Mouse (Mus musculus) layer of hippocampus, adult 9-11 months (tissue): ENCODE results near the gene Sez6.

Experiments used
- DNase-seq: peaks from one replicate; pipeline ENCODE4 v3.0.0; 2022

Gene Sez6

DNA sequence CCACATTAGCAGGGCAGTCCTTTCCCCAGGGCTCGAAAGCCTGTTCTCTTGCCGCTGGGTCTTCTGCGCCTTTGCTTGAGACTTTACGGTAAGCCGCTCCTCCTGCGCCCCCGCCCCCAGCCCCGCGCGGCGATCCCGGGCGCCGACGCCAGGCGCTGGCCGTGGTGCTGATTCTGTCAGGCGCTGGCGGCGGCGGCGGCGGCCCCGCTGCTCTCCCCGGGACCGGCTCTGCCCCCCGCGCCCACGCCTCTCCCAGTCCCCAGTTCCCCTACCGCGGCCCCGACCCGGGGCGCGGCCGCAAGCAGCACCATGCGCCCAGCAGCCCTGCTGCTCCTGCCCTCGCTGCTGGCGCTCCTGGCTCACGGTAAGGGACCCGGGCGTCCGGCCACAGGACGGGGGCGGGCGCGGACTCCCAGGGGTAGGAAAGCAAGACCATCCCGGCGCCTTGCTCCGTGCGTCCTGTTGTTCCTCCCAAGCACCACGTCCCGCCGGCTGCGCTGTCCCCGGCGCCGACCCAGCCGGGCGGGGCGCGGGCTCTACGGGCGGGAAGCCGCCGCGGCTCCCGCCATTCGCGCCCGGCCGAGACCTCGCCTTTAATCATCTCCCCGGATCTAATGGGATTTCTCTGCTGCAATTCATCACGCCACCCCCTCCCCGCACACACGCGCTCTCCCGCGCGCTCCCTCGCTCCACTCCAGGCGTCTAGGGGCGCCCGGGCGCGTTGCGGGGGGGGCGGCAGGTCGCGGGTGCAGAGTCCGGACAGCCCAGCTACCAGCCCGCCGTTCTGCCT lies at the start of gene Sez6:
Gene Sez6 (plus strand): TSS at position 50 of the 790 bp plus-strand sequence.
- peak; percentile 78 for DNase-seq

DNA sequence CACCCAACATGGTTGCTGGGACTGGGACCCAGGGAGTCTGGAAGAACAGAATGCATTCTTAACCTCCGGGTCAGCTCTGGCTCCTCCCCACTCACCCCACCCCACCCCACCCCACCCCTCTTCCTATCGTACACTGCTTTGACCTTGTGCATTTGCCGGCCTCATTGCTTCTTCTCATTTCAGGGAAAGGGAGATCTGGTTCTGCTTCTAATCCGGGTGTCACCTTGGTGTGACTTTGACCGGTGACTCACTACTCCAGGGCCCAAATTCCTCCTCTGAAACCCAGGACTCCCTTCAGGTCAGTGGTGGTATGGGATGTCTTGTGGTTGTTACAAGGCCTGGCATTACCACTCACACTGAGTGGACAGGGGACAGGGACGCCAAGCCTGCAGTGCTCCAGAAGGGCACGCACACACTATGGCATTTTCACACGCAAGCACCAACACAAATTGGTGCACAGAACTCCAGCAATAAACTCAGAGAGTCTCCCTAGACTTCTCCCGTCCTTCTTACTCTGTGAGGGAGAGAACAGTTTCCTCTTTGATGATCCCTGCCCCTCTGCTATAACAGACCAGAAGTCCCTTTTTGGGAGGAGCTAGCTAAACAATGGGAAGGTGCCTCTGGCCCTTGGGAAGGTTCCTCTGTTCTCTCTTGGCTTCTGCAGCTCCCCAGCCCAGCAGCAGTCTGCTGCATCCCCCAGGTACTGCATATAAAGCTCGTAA lies 45.9 kb upstream of the Sez6 start:
- no peak for DNase-seq

DNA sequence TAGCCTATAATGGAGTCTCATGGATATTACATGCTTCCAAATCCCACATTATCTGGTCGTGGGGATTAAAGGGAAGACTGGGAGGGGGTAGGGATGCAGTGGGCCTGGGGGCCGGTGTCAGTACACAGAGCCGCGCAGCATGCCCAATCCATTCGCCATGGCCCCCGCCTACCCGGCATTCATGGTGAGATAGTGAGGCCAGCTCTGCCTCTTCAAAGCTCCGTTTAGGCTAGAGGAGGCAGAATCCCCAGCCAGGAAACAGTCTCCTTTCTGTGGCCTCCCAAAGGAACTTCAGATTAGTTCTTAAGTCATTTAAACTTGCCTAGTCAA lies 45.4 kb upstream of the Sez6 start:
- DNase-seq = no peak

DNA sequence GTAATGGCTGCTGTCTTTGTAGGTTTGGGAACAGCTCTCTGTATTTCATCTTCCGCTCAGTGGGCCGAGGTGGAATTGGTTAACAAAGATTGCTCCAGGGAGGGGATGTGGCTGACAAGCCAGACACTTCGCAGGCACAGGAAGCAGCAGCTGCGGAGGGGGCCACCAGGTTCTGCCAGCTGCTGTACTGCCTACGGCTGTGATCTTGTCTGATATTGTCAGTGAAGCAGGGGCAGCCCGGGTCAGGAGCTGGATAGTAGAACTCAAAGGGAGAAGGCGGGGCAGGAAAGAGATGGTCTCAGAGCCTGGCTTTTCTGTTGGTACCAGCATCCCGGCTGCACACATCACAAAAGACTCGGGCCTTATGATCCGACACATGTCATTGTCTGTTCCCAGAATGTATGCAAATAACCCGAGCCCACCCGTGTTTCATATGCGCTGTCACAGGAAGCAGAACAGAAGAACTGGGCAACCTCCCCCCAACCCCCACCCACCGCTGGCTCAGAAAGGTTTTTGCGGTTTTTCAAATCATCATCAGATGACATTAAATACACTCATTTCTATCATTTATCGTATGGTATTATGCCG lies 43.1 kb upstream of the Sez6 start:
- DNase-seq = no peak

DNA sequence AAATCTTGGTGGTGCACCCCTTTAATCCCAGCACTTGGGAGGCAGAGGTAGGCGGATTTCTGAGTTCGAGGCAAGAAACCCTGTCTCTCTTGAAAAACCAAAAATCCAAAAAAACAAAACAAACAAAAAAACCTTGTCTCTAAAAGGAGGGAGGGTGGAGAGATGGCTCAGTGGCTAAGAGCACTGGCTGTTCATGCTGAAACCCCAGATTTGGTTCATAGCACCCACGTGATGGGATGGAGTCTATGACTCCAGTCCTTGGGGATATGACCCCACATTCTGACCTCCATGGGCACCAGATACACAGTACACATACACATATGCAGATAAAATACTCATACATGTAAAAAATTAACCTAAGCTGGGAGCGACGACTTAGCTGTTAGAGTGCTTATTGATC lies 41.8 kb upstream of the Sez6 start:
- DNase-seq = no peak

DNA sequence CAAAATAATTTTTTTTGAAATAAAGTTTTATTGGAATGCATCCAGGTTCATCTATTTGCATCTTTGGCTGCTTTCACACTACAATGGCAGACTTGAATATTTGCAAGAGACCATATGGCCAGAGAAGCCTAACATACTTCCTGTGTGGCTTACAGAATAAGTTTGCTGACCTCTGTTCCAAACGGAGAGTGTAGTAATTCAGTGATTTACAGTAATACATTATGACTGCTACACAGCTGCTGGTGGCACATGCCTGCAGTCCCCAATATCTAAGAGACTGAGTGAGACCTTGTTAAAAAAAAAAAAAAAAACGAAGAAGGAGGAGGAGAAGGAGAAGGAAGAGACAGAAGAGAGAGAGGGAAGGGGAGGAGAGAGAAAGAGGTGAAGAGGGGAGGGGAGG lies 41.1 kb upstream of the Sez6 start:
- no peak for DNase-seq

DNA sequence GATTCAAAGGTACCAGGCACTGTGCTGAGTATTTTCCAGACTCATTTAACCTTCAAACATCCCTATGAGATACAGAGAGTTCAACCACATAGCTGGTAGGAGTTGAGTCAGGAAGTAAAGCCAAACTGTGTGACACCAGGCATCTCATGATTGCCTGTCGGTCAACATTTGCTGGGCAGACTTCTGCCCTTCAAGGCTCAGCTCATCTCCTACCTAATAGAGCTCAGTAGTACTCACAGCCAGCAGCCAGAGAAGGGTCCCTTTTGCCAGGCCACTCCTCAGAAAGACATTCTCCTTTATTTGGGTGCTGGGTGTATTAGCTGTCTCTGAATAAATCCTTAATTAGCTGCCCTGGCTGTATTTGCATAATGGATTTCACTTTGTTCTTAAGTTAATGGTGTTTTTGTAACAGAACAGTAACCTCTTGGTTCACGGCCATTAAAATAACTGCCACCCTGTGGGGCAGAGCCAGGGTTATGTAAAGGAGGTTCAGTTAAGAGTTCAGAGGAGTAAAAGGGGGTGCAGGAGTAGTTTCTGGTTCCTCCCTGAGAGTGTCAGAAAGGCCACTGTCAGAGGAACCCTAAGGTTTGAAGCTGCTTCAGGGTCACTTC lies 39.8 kb upstream of the Sez6 start:
- no peak for DNase-seq

DNA sequence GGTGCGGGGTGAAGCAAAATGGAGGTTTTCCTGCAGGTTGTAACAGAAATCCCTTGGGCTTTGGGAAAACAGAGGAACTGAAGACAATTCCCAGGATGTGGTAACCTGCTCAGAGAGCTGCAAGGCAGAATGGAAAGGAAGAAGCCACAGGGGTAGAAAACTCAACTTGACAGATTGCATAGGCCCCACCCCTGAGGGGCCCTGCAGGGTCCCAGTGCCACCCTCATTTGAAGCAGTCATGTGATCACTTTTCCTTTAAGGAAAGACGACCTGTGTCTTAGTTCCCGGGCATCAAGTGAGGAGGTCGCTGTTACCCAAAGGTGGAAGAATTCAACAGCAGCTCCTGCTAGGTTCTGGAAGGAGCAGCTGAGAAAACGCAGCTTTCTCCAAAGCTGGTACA lies 37.7 kb upstream of the Sez6 start:
- DNase-seq = no peak

DNA sequence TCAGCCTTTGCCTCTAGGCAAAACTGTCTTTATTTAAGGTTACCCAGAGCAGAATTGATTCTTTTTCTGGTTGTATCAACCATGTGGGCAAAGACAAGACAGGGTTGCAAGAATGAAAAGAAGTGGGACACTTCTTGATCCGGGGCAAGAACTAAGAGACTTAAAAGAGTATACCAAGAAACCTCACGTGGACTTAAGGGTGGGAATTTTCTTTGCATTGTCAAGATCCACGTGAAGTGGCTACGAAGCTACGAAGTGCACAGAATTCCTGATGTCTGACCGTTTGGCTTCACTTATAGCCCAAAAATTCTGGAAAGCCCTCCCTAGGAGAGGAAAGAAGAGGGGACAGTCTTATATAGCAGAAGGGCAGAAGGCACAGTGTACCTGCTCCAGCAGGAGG lies 37.3 kb upstream of the Sez6 start:
- DNase-seq = no peak

DNA sequence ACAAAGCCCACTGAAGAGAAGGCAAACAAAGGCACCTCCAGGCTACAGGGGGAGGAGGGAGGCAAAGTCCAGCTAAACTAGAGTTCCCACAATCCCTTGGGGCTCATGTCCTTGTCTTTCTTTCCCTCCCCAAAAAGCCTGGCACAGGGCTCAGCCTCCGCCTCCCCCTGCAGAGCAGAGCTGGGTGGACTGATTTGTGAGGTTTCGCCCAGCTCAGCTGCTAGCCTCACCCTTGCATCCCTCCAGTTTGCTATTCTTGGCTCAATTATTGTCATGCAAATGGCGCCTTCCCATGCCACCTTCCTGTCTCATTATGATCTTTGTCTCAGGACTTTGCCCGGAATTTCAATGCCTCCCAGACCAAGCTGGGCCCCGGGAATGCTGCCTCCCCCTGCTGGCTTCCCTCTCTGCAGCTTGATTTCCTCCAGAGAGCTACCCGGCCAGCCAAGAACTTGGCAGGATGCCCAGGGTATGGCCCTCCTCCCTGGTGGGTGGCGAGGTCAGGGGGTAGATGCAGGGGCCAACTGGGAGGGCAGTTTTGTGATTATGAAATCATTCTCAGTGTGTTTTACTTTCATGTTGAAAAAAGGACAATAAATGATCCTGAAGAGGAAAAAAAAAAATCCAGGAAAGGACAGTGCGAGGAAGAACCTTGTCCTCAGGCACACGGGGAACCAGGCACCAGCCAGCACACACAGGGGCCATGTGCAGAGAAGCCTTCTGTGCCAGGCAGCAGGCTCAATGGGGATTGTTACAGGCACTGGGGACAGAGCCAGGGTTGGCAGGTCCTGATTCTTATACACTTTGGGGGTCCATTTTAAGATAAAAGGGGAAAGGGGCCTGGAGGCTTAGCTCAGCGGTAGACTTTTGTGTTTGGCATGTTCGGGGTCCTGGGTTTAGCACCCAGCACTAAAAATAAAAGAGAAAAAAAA lies 36.5 kb upstream of the Sez6 start, which contains the start of gene Pipox:
Gene Pipox (minus strand): TSS at position 310 of the 932 bp plus-strand sequence.
- DNase-seq = peak; percentile 86

DNA sequence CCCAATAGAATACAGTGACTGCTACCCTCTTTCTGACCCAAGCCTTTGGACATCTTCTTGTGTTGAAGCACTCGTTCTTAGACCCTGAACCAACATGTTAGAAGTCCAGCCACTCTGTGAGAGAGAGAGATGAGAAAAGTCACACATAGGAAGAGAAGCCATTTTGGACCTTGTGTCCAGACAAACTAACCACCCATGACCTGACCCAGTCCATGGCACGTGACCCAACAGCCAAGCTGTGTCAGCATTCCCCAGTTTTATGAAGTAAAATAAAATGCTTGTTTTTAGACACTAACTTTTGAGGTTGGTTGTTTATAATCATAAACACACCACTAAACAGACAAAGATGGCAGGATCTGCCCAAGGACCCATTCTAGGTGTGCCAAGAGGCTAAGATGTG lies 35.6 kb upstream of the Sez6 start:
- no peak for DNase-seq

DNA sequence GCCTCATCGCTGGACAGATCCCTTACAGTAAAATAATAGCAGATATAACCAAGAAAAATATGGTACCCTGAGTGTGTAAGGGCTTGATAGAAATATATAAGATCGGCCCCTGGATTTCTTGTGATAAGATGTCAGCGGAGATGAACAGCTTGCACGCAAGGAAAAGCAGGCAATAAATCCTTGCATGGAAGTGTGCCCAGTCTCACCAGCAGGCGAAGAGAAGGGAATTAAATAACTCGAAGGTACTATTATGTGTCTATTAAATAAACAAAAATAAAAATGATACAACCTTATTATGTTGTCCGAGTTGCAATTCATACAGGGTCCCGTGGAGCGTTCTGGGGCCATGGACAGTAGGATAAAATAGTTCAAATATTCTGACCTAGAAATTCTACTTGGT lies 34.6 kb upstream of the Sez6 start:
- DNase-seq = no peak

DNA sequence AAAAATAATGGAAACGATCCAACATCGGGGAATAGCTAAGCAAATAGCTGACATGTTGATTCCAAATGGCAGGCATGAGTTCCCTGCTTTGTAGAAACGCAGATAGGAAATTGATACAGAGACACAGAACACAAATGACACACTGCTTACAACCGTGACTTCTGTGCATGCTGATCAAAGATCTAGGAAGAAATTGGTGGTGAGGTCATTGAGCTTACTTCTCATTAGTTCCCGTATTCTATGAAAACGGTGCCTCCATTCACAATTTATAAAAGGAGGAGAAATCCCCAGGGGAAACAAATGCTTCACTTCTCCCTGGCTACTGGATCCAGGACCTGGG lies 34.1 kb upstream of the Sez6 start:
- no peak for DNase-seq

DNA sequence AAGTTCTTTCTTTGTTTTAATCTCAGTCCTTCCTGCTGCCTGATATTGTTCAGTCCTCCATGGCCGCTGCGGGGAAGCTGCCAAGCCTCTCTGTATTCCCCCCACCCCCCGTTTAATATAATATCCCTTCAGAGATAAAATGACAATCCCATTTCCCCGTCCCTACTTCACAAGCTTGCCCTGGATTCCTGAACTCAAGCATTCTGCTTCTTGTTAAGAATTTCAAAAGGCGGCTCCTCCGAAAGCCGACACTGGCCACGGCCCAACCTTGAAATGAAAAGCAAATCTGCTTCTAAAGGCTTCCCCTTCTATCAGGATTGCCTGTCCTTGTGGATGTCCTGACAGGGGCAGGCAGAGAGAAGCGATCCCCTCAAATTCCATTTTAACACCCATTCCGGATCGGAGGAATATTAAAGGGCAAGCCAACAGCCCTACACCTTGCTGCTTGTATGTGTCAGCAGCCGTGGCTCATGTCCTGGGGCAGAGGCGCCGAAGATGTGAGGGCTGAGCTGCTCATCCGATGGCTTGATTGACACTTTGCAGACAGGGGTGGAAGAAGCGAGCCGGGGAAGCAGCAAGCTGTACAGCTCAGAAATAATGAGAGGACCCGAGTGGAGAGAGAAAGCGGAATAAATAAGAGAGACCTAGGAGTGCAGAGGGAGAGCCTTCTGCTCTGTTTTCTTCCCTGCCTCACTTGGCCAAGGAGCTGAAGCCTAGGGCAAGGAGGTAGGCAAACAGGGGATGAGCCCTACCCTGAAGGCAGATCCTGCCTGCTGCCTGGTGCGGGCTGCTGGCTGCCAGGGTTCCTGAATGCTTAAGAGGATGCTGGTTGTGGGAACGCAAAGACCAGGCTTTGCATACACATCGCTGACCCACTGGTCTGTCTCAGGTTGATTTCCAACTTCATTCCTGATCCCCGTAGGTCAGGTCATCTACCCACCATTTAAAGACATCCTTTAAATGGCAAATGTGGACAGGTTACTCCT lies 33.5 kb upstream of the Sez6 start:
- no peak for DNase-seq

DNA sequence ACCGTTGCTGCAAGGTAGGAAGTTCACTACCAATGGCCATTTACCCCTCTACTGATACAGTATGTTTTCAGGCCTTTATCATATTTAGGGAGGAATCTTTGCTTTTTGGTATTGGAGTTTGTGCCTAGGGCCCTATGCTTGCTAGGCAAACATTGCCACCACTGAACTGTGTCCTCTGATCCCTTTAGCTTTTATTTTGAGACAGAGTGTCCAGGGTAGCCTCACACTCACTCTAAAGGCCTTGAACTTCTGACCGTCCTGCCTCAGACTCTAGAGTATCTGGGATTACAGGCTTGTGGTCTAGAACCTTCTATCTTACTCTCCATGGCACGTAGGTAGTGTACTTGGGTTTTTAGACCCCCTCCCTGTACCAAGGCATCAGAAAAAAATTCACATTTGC lies 30.4 kb upstream of the Sez6 start:
- DNase-seq = no peak

DNA sequence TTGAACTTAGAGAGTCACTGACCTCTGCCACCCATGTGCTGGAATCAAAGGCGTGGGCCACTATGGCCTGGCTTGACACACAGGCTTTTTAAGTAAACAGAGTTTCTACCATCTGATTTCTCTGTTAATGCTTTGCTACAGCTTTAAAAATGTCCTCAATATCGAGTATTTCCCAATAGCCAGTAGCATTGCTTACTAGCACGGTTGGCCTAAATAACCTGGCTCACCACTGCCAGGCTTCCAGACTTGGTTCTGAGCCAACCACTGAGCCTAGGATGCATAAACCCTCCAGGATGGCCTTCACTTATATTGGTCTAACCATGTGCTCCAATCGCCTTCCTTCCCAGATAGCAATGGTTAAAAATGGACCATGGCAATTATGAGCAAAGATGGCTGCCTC lies 29.9 kb upstream of the Sez6 start:
- no peak for DNase-seq

DNA sequence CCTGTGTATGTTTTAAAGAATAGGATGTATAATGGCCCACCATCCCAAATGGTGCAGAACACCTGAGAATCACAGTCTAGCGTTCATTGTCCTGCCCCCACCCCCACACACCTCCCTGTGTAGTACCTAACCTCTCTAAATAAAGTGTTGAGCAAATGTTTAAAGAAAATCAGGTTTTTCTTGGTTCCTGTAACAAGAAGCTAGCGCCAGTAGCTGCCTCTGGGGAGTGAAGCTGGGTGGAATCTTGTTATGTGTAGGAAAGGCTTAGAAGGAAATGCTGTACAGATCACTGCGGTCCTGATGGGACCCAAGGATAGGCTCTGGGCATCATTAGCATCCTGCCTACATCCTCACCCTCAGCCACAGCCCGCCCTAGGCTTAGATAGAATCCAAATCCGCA lies 29.2 kb upstream of the Sez6 start:
- DNase-seq = no peak

DNA sequence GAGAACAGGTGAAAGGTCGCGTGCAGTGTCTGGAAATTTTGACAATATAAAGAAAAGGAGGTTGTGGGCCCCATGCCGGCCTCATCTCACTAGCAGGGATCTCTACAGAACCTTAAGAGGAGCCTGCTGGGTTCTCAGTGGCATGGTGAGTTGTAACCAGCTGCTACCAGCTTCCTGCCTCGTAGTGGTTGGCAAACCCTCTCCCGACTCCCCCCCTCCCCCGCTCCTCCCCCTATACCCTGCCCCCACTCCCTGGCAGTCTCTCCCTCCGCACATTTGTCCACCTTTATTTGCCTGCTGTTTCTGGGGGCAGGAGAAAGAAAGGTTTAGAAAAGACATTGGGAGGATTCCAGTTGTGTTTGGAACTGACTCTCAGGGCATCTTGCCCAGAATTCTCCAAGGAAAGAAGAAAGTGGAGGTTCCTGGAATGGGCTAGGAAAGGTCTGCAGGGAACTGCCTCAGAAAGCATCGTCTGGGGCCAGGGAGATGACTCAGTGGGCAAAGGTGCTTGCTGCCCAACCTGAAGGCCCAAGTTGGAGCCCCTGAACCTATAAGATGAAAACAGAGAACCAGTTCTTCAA lies 28.7 kb upstream of the Sez6 start:
- DNase-seq = no peak

DNA sequence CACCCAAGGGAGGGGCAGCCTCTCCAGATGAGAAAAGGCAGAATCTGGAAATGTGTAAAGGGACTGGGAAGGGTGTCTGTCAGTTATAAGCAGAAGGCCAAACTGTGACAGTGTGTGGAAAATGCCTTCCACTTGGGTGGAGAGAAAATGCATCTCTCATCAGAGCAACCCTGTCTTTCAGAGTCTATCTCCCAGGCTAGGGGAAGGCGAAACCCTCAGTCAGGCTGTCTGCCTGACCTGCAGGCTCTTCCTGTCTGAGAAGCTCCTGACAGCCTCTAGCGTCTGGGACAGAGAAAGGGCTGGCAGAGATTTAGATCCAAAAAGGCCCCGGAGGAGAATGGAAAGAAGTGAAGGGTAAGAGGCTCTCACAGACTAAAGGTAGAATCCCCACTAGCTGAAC lies 26.8 kb upstream of the Sez6 start:
- no peak for DNase-seq

DNA sequence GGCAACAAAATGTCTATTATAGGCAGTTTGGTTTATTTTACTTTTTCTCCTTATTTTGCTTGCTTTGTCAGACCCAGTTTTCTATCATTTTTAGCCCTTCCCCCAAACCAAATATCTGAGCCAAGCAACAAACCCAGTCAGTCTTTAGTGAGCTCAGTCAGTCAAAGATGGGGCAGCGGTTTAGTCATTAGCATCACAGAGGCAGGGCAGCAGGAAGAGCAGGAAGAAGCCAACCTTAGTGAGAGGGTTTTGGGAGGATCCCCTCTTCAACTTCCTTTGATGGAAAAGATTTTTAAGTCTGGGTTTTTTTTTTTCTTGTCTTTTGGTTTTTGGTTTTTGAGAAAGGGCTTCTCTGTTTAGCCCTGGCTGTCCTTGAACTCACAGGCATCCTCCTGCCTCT lies 25.9 kb upstream of the Sez6 start:
- no peak for DNase-seq

DNA sequence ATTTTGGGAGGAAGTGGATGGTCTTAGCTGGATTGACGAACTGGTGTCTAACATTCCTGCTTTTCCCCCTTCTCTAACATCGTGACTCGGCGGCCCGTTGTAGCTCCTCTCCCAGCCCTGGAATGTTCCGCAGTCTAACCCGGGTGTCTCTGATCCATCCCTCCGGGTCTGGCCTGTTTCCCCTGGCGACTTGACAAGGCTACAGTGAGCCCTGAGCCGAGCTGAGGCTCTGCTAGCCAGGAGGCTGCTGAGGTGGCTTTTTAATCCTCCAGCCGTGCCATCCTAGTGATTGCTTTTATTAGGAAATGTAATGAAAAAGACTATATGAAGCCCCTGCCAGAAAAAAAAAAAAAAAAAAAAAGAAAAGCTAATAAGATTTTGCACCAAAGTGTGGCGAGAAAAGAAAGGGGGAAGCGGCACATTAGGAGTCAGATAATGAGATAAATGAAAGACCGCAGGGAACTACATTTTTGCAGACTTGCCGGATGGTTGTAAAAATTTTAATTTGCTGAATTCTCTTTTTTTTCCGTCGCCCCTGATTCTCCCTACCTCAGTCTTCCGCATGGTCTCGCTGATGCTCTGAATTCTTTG lies 24.4 kb upstream of the Sez6 start:
- DNase-seq = no peak
